In genomic region chr2:26314281-26315071, GRCm38 (mm10) we compare ENCODE assay signal across 8 mouse cellular contexts. TPM values are rescaled to one million over a fixed set of nuclear protein-coding genes. Genes with fewer than 3 reads are reported as not detected.
DNase-seq lines count a peak whose midpoint lies in the region; ATAC-seq and TF ChIP-seq lines count a peak whose summit lies in the region.

No protein-coding gene starts in this region.

- H3K9ac ChIP-seq in intestine, postnatal 0 days (ENCODE audit: low read depth, low read length), result no peak overlapping the region

- DNase-seq in adipocyte (ENCODE audit: low spot score), result peak; percentile 72
- peak; percentile 75 for DNase-seq in embryo, embryonic 10.5 days (ENCODE audit: low spot score)
- DNase-seq in heart, adult 11 months, result peak; percentile 99
- DNase-seq in lung, adult 2 months, result peak; percentile 27
- DNase-seq in ovary, postnatal 14 days (ENCODE audit: low spot score), result peak; percentile 46
- no peak for DNase-seq in right cerebral cortex, postnatal 36 days (ENCODE audit: low spot score in 2 of 2)
- no peak for DNase-seq in layer of hippocampus, postnatal 25 days (ENCODE audit: extremely low spot score in 1 of 2, low spot score in 1 of 2)

- WGBS in intestine, postnatal 0 days, result 57% methylated on average over 13 of the region's 13 CpGs
- WGBS in lung, adult 2 months, result 50% methylated on average over 13 of the region's 13 CpGs

- no peaks in the 10 kb centered on the region for H3K36me3 ChIP-seq in intestine, postnatal 0 days (ENCODE audit: control insufficient read depth, insufficient read depth)

- no peaks in the 10 kb centered on the region for H3K9me3 ChIP-seq in intestine, postnatal 0 days (ENCODE audit: control insufficient read depth)

- no peak for TF ChIP-seq CTCF in intestine, postnatal 0 days (IDR thresholded peaks at IDR 0.05; ENCODE audit: low read depth)
- TF ChIP-seq CTCF in lung, adult 2 months (IDR thresholded peaks at IDR 0.05; ENCODE audit: insufficient read depth, low read length), result no peak

- ATAC-seq in intestine, postnatal 0 days, result no peak

- H3K27me3 ChIP-seq in intestine, postnatal 0 days (replicated peaks; ENCODE audit: control insufficient read depth, insufficient read depth, low read length), result no peaks in the 10 kb centered on the region

- no peak for TF ChIP-seq POLR2A in lung, adult 2 months (IDR thresholded peaks at IDR 0.05; ENCODE audit: borderline replicate concordance, extremely low read depth, low read depth, low read length)

- H3K27ac ChIP-seq in intestine, postnatal 0 days (ENCODE audit: low read depth, low read length), result peak overlapping the region; percentile 71; the same call in 1 of the 2 replicates

- 0 out of 2 replicates have a peak, but pooled peaks cover 2% of the 10 kb centered on the region for H3K4me1 ChIP-seq in intestine, postnatal 0 days (replicated peaks; ENCODE audit: control insufficient read depth, insufficient read depth, low read length)
- H3K4me1 ChIP-seq in lung, adult 2 months (ENCODE audit: control insufficient read depth, insufficient read depth, low read length), result peaks cover 9% of the 10 kb centered on the region

- peak overlapping the region; percentile 85 for H3K4me2 ChIP-seq in intestine, postnatal 0 days (replicated peaks; ENCODE audit: low read depth)

- no peak overlapping the region for H3K4me3 ChIP-seq in intestine, postnatal 0 days (ENCODE audit: low read depth, low read length)
- no peak overlapping the region for H3K4me3 ChIP-seq in lung, adult 2 months (replicated peaks; ENCODE audit: extremely low read depth, low read depth, low read length)

RNA-seq across cellular contexts. Expression of gene Gpsm1, which starts 0.8 kb away (rescaled TPM):
- polyA plus RNA-seq in intestine, postnatal 0 days (2015; fragmentation: Nextera tagmentation; extraction: Ambion mirVana), result 6.3 and 6.9 TPM in 2 replicates
- 49.9 and 56.2 TPM in 2 replicates for polyA plus RNA-seq in lung, adult 2 months (2012; rRNA removed)
- 10 to 100 TPM; 38.3 to 42.4 TPM for total RNA-seq in layer of hippocampus, postnatal 25 days (2021)

RNA-seq across cellular contexts. Expression of gene Ccdc187, which starts 20.1 kb away (rescaled TPM):
- 0.09 and 0.21 TPM in 2 replicates for polyA plus RNA-seq in intestine, postnatal 0 days (2015; fragmentation: Nextera tagmentation; extraction: Ambion mirVana)
- polyA plus RNA-seq in lung, adult 2 months (2012; rRNA removed), result 6.6 and 7.9 TPM in 2 replicates
- total RNA-seq in layer of hippocampus, postnatal 25 days (2021), result under 1 TPM; 0.52 to 0.94 TPM

RNA-seq across cellular contexts. Expression of gene Dnlz, which starts 37.4 kb away (rescaled TPM):
- 16.4 and 17.0 TPM in 2 replicates for polyA plus RNA-seq in intestine, postnatal 0 days (2015; fragmentation: Nextera tagmentation; extraction: Ambion mirVana)
- 16.3 and 16.4 TPM in 2 replicates for polyA plus RNA-seq in lung, adult 2 months (2012; rRNA removed)
- 10 to 100 TPM; 26.3 to 27.8 TPM for total RNA-seq in layer of hippocampus, postnatal 25 days (2021)

RNA-seq across cellular contexts. Expression of gene Card9, which starts 46.2 kb away (rescaled TPM):
- 0.26 and 0.33 TPM in 2 replicates for polyA plus RNA-seq in intestine, postnatal 0 days (2015; fragmentation: Nextera tagmentation; extraction: Ambion mirVana)
- polyA plus RNA-seq in lung, adult 2 months (2012; rRNA removed), result 27.1 and 30.6 TPM in 2 replicates
- total RNA-seq in layer of hippocampus, postnatal 25 days (2021), result 1 to 10 TPM; 1.6 to 2.6 TPM

Comparison
In these comparisons a context has a peak if more than half of its experiments do, and no peak if none do; other contexts are left out.
1. DNase-seq: peak in adipocyte (single experiment), embryo, embryonic 10.5 days (single experiment), heart, adult 11 months (single experiment), lung, adult 2 months (single experiment) and ovary, postnatal 14 days (single experiment); none in right cerebral cortex, postnatal 36 days (0 of 2) and layer of hippocampus, postnatal 25 days (0 of 2).